Mouse (Mus musculus) E14TG2a.4 (cell line): ENCODE data around the gene Gch1.

Experiments
- CTCF ChIP-seq: conservative IDR thresholded peaks from 2 replicates; pipeline ENCODE4 v1.5.1; 2014; ENCODE audit warnings: low read length
- POU5F1 ChIP-seq: IDR thresholded peaks from 2 replicates; pipeline ENCODE4 v1.6.1; 2014; ENCODE audit warnings: low read length, borderline replicate concordance

GRCm38 (mm10) chr14:47133948-47134347 lies 55.3 kb downstream of the Gch1 start:
- TF ChIP-seq CTCF (no peak), POU5F1 (no peak)
